Comparison of ENCODE assay signal across 34 mouse cellular contexts in genomic region chr6:106819246-106819645, GRCm38 (mm10).
"Had no signal": no experiment of that assay in that cellular context is flagged by ENCODE, and none has a peak within 500 bp of the region (broad histone marks: within the 10 kb centered on the region; RNA-seq: fewer than 3 reads in every experiment).

No protein-coding gene starts in this region.

- H3K4me1 ChIP-seq: heart, embryonic 10.5 days; heart, embryonic 12.5 days; heart, embryonic 13.5 days; heart, embryonic 15.5 days; hindbrain, embryonic 12.5 days; hindbrain, embryonic 13.5 days; intestine, embryonic 15.5 days; kidney, embryonic 15.5 days had no signal

- H3K27me3 ChIP-seq: heart, embryonic 12.5 days; heart, embryonic 13.5 days; heart, embryonic 15.5 days; hindbrain, embryonic 12.5 days; hindbrain, embryonic 13.5 days; hindbrain, embryonic 15.5 days; intestine, embryonic 15.5 days; kidney, embryonic 15.5 days had no signal

- H3K9ac ChIP-seq: heart, embryonic 12.5 days; heart, embryonic 13.5 days; heart, embryonic 15.5 days; hindbrain, embryonic 12.5 days; hindbrain, embryonic 13.5 days; hindbrain, embryonic 14.5 days; hindbrain, embryonic 15.5 days; intestine, embryonic 15.5 days; kidney, embryonic 15.5 days had no signal

- H3K4me3 ChIP-seq: heart, embryonic 10.5 days; heart, embryonic 12.5 days; heart, embryonic 13.5 days; heart, embryonic 15.5 days; hindbrain, embryonic 10.5 days; hindbrain, embryonic 12.5 days; hindbrain, embryonic 13.5 days; hindbrain, embryonic 15.5 days; intestine, embryonic 15.5 days; kidney, embryonic 15.5 days; layer of hippocampus, adult 2 months had no signal

- H3K4me2 ChIP-seq: heart, embryonic 11.5 days; heart, embryonic 12.5 days; heart, embryonic 13.5 days; heart, embryonic 15.5 days; hindbrain, embryonic 12.5 days; hindbrain, embryonic 13.5 days; hindbrain, embryonic 14.5 days; hindbrain, embryonic 15.5 days; intestine, embryonic 15.5 days; kidney, embryonic 15.5 days had no signal

- H3K27ac ChIP-seq: heart, embryonic 10.5 days; heart, embryonic 13.5 days; heart, embryonic 15.5 days; hindbrain, embryonic 10.5 days; hindbrain, embryonic 12.5 days; hindbrain, embryonic 13.5 days; hindbrain, embryonic 14.5 days; hindbrain, embryonic 15.5 days; intestine, embryonic 15.5 days; kidney, embryonic 15.5 days; kidney, postnatal 0 days; layer of hippocampus, adult 2 months had no signal

- H3K36me3 ChIP-seq: heart, embryonic 10.5 days; heart, embryonic 12.5 days; heart, embryonic 13.5 days; heart, embryonic 15.5 days; hindbrain, embryonic 10.5 days; hindbrain, embryonic 12.5 days; hindbrain, embryonic 13.5 days; hindbrain, embryonic 15.5 days; intestine, embryonic 15.5 days; kidney, embryonic 15.5 days had no signal

- ATAC-seq: hindbrain, embryonic 16.5 days; inflammation-experienced regulatory T-cells, adult 6 months; intestine, embryonic 15.5 days; intestine, embryonic 16.5 days; intestine, postnatal 0 days had no signal

- H3K9me3 ChIP-seq: heart, embryonic 10.5 days; heart, embryonic 12.5 days; heart, embryonic 13.5 days; heart, embryonic 15.5 days; hindbrain, embryonic 10.5 days; hindbrain, embryonic 12.5 days; hindbrain, embryonic 13.5 days; hindbrain, embryonic 15.5 days; intestine, embryonic 15.5 days; kidney, embryonic 15.5 days had no signal

- DNase-seq: heart, postnatal 10 days; heart, postnatal 14 days; heart, postnatal 36 days; heart, postnatal 4 days; kidney, adult 11 months; kidney, adult 18-20 months; kidney, adult 2 months; kidney, adult 8-10 months; kidney, adult 9 months; kidney, postnatal 10 days; kidney, postnatal 14 days; kidney, postnatal 25 days; kidney, postnatal 36 days; kidney, postnatal 4 days; layer of hippocampus, adult 9-11 months; layer of hippocampus, postnatal 36 days had no signal
